Mouse (Mus musculus): ENCODE results near the gene Mink1. TPM values are rescaled to one million over a fixed set of nuclear protein-coding genes. Genes with fewer than 3 reads are reported as not detected.

Gene Mink1
- polyA plus RNA-seq, 1 experiment from 2014 or later = 17.9 TPM

GRCm38 (mm10) chr11:70623053-70623742 is 60.5 kb downstream of the Mink1 start:
- Histone ChIP-seq H3K9me3 (no peaks in the 10 kb centered on the region), H3K4me3 (no peak overlapping the region), H3K36me3 (replicated peaks) (no peaks in the 10 kb centered on the region), H3K9ac (no peak overlapping the region), H3K27me3 (replicated peaks) (no peaks in the 10 kb centered on the region), H3K4me1 (no peaks in the 10 kb centered on the region), H3K4me2 (no peak overlapping the region), H3K27ac (no peak overlapping the region)
- 86% methylated on average over 10 of the region's 10 CpGs for WGBS
- no peak for ATAC-seq (replicated peaks)

- 46% methylated on average over 4 of the region's 4 CpGs for WGBS
- Histone ChIP-seq H3K4me2 (no peak overlapping the region), H3K4me3 (no peak overlapping the region), H3K9ac (no peak overlapping the region), H3K27ac (no peak overlapping the region), H3K4me1 (no peaks in the 10 kb centered on the region), H3K36me3 (replicated peaks) (no peaks in the 10 kb centered on the region), H3K9me3 (no peaks in the 10 kb centered on the region), H3K27me3 (replicated peaks) (no peaks in the 10 kb centered on the region)
- no peak for ATAC-seq (replicated peaks)
These were observed 62.8 kb downstream of the Mink1 start for GRCm38 (mm10) chr11:70625473-70625872.

- ATAC-seq (replicated peaks) = no peak
- no peak overlapping the region for H3K9ac ChIP-seq
- H3K27ac ChIP-seq = no peak overlapping the region
- 79% methylated on average over 4 of the region's 4 CpGs for WGBS
- no peaks in the 10 kb centered on the region for H3K36me3 ChIP-seq (replicated peaks)
- no peak overlapping the region for H3K4me2 ChIP-seq
- H3K27me3 ChIP-seq (replicated peaks) = no peaks in the 10 kb centered on the region
- H3K4me3 ChIP-seq = no peak overlapping the region
- H3K4me1 ChIP-seq = no peaks in the 10 kb centered on the region
- no peaks in the 10 kb centered on the region for H3K9me3 ChIP-seq
These were observed 64.2 kb downstream of the Mink1 start for GRCm38 (mm10) chr11:70626877-70627276.

GRCm38 (mm10) chr11:70628431-70628830 is 65.8 kb downstream of the Mink1 start:
- Histone ChIP-seq H3K4me1 (no peaks in the 10 kb centered on the region), H3K4me3 (no peak overlapping the region), H3K27me3 (replicated peaks) (no peaks in the 10 kb centered on the region), H3K27ac (no peak overlapping the region), H3K9ac (no peak overlapping the region), H3K4me2 (no peak overlapping the region), H3K36me3 (replicated peaks) (no peaks in the 10 kb centered on the region), H3K9me3 (no peaks in the 10 kb centered on the region)
- no peak for ATAC-seq (replicated peaks)
- WGBS = 71% methylated on average over 2 of the region's 2 CpGs

GRCm38 (mm10) chr11:70629557-70629956 is 66.9 kb downstream of the Mink1 start:
- Histone ChIP-seq H3K27ac (no peak overlapping the region), H3K9ac (no peak overlapping the region), H3K4me3 (no peak overlapping the region), H3K4me1 (no peaks in the 10 kb centered on the region), H3K9me3 (no peaks in the 10 kb centered on the region), H3K4me2 (no peak overlapping the region), H3K36me3 (replicated peaks) (no peaks in the 10 kb centered on the region), H3K27me3 (replicated peaks) (no peaks in the 10 kb centered on the region)
- 51% methylated on average over 5 of the region's 5 CpGs for WGBS
- ATAC-seq (replicated peaks) = no peak

GRCm38 (mm10) chr11:70630129-70630528 is 67.4 kb downstream of the Mink1 start:
- H3K9ac ChIP-seq = no peak overlapping the region
- WGBS = 75% methylated on average over 7 of the region's 7 CpGs
- H3K4me1 ChIP-seq = no peaks in the 10 kb centered on the region
- no peaks in the 10 kb centered on the region for H3K9me3 ChIP-seq
- no peak overlapping the region for H3K4me2 ChIP-seq
- no peak for ATAC-seq (replicated peaks)
- H3K36me3 ChIP-seq (replicated peaks) = no peaks in the 10 kb centered on the region
- no peak overlapping the region for H3K4me3 ChIP-seq
- H3K27me3 ChIP-seq (replicated peaks) = no peaks in the 10 kb centered on the region
- no peak overlapping the region for H3K27ac ChIP-seq

GRCm38 (mm10) chr11:70635601-70636000 is 72.9 kb downstream of the Mink1 start:
- no peak overlapping the region for H3K4me3 ChIP-seq
- H3K4me2 ChIP-seq = no peak overlapping the region
- 74% methylated on average over 4 of the region's 4 CpGs for WGBS
- no peak overlapping the region for H3K27ac ChIP-seq
- H3K36me3 ChIP-seq (replicated peaks) = no peaks in the 10 kb centered on the region
- no peaks in the 10 kb centered on the region for H3K9me3 ChIP-seq
- H3K27me3 ChIP-seq (replicated peaks) = no peaks in the 10 kb centered on the region
- H3K4me1 ChIP-seq = no peaks in the 10 kb centered on the region
- no peak for ATAC-seq (replicated peaks)
- H3K9ac ChIP-seq = no peak overlapping the region

- no peak overlapping the region for H3K4me3 ChIP-seq
- no peak overlapping the region for H3K9ac ChIP-seq
- no peaks in the 10 kb centered on the region for H3K36me3 ChIP-seq (replicated peaks)
- no peaks in the 10 kb centered on the region for H3K27me3 ChIP-seq (replicated peaks)
- H3K4me1 ChIP-seq = no peaks in the 10 kb centered on the region
- no peak overlapping the region for H3K27ac ChIP-seq
- no peak for ATAC-seq (replicated peaks)
- H3K9me3 ChIP-seq = no peaks in the 10 kb centered on the region
- 96% methylated on average over 1 of the region's 1 CpGs for WGBS
- H3K4me2 ChIP-seq = no peak overlapping the region
These were observed 75.1 kb downstream of the Mink1 start for GRCm38 (mm10) chr11:70637764-70638163.

GRCm38 (mm10) chr11:70638293-70638692 is 75.6 kb downstream of the Mink1 start:
- Histone ChIP-seq H3K27ac (no peak overlapping the region), H3K4me2 (no peak overlapping the region), H3K36me3 (replicated peaks) (0 out of 2 replicates have a peak, but pooled peaks cover 3% of the 10 kb centered on the region), H3K4me3 (no peak overlapping the region), H3K9me3 (no peaks in the 10 kb centered on the region), H3K27me3 (replicated peaks) (no peaks in the 10 kb centered on the region), H3K9ac (no peak overlapping the region), H3K4me1 (no peaks in the 10 kb centered on the region)
- WGBS = 91% methylated on average over 1 of the region's 1 CpGs
- ATAC-seq (replicated peaks) = no peak

- ATAC-seq (replicated peaks) = no peak
- Histone ChIP-seq H3K36me3 (replicated peaks) (0 out of 2 replicates have a peak, but pooled peaks cover 3% of the 10 kb centered on the region), H3K27me3 (replicated peaks) (no peaks in the 10 kb centered on the region), H3K4me1 (no peaks in the 10 kb centered on the region), H3K4me3 (no peak within 1 kb of the TSS), H3K27ac (no peak within 1 kb of the TSS), H3K4me2 (no peak within 1 kb of the TSS), H3K9me3 (no peaks in the 10 kb centered on the region), H3K9ac (no peak within 1 kb of the TSS)
- WGBS = 62% methylated on average over 5 of the region's 5 CpGs
These were observed 76.1 kb downstream of the Mink1 start, which contains the start of gene Gp1ba for GRCm38 (mm10) chr11:70638714-70639278. Gene Gp1ba, plus strand, starts transcription at chr11:70639122.

GRCm38 (mm10) chr11:70639976-70640375 is 77.3 kb downstream of the Mink1 start:
- Histone ChIP-seq H3K9me3 (no peaks in the 10 kb centered on the region), H3K4me2 (no peak overlapping the region), H3K27ac (no peak overlapping the region), H3K4me3 (no peak overlapping the region), H3K27me3 (replicated peaks) (no peaks in the 10 kb centered on the region), H3K36me3 (replicated peaks) (peaks cover 12% of the 10 kb centered on the region; the same call in 1 of the 2 replicates), H3K4me1 (peaks cover under 1% of the 10 kb centered on the region), H3K9ac (no peak overlapping the region)
- 89% methylated on average over 8 of the region's 8 CpGs for WGBS
- no peak for ATAC-seq (replicated peaks)

GRCm38 (mm10) chr11:70641241-70641640 is 78.6 kb downstream of the Mink1 start:
- Histone ChIP-seq H3K4me3 (no peak overlapping the region), H3K9ac (no peak overlapping the region), H3K4me1 (peaks cover 14% of the 10 kb centered on the region), H3K27ac (no peak overlapping the region), H3K27me3 (replicated peaks) (no peaks in the 10 kb centered on the region), H3K36me3 (replicated peaks) (peaks cover 12% of the 10 kb centered on the region; the same call in 1 of the 2 replicates), H3K9me3 (no peaks in the 10 kb centered on the region), H3K4me2 (no peak overlapping the region)
- WGBS = 91% methylated on average over 7 of the region's 7 CpGs
- ATAC-seq (replicated peaks) = no peak

- WGBS = 93% methylated on average over 6 of the region's 6 CpGs
- Histone ChIP-seq H3K4me1 (peaks cover 20% of the 10 kb centered on the region), H3K4me3 (no peak overlapping the region), H3K9me3 (no peaks in the 10 kb centered on the region), H3K27me3 (replicated peaks) (no peaks in the 10 kb centered on the region), H3K9ac (no peak overlapping the region), H3K4me2 (no peak overlapping the region), H3K36me3 (replicated peaks) (peaks cover 12% of the 10 kb centered on the region; the same call in 1 of the 2 replicates), H3K27ac (no peak overlapping the region)
- ATAC-seq (replicated peaks) = no peak
These were observed 80.4 kb downstream of the Mink1 start for GRCm38 (mm10) chr11:70643051-70643450.
